Mouse (Mus musculus): ENCODE measurements around the gene Hnrnpul1.

The Hnrnpul1 gene

GRCm38 (mm10) chr7:25689603-25690021 lies 64.9 kb downstream of the Hnrnpul1 start:
- no peak for DNase-seq (ENCODE audit: extremely low spot score)

DNA sequence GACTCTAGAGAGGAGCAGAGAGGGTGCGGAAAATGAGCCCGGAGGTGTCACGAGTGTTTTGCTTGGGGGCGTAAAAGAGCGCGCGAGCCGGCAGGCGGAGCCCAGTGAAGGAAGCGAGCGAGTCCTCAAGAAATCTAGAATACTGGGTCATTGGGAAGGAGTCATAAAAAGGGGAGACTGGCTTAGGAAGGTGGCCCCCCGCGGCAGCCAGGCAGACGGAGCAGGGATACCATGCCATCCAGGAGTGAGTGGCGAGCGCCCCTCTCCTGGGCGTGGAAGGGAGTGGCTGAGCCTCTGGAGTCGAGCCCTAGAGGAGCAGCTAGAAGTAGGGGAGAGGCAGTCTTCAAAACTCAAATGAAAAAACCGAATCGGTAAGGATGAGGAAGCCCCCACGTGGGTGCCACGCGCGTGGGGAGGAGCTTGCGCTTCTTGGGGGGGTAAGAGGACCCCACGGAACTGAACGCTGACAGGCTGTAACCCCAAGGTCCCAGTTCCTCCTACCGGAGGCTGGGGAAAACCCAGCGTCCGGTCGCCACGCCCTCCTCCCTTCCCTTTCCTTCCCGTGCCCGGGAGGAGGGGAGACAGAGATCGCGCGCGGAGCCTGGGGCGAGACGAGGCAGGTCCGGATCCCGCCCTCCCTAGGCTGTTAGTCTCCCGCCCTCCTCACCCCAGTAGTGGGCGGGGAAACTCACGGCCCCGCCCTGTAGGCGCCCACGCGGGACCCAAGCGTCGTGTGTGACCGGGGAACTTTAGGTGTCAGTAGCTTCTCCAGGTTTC lies 65.6 kb downstream of the Hnrnpul1 start:
- DNase-seq (ENCODE audit: extremely low spot score) = peak; percentile 60

GRCm38 (mm10) chr7:25687811-25688401 lies 66.7 kb downstream of the Hnrnpul1 start:
- DNase-seq (ENCODE audit: extremely low spot score) = peak; percentile 40

GRCm38 (mm10) chr7:25686680-25687531 lies 67.7 kb downstream of the Hnrnpul1 start, which contains the start of gene Tgfb1:
Gene Tgfb1 (plus strand): TSS chr7:25687002.
- DNase-seq (ENCODE audit: extremely low spot score) = peak; percentile 80

- no peak for DNase-seq (ENCODE audit: extremely low spot score)
These were observed 68.6 kb downstream of the Hnrnpul1 start for GRCm38 (mm10) chr7:25685926-25686470.

DNA sequence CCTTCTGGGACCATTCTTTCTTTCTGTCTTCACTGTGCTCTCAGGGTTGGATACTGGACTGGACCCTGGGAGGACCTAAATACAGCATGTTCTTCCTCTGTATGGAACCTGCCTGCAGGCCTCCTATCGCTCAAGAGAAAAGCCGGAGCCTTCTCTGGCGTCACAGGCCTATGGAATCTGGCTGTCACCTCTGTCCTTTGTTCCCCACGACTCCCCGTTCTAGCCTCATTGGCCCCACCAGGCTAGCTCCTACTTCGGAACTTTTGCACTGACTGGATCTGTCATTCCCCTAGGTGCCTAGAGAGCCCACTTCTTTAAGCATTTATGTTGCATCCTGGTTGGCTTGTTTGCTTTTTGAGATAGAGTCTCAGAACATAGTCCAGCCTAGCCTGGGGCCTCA lies 69.9 kb downstream of the Hnrnpul1 start:
- DNase-seq (ENCODE audit: extremely low spot score) = no peak

DNA sequence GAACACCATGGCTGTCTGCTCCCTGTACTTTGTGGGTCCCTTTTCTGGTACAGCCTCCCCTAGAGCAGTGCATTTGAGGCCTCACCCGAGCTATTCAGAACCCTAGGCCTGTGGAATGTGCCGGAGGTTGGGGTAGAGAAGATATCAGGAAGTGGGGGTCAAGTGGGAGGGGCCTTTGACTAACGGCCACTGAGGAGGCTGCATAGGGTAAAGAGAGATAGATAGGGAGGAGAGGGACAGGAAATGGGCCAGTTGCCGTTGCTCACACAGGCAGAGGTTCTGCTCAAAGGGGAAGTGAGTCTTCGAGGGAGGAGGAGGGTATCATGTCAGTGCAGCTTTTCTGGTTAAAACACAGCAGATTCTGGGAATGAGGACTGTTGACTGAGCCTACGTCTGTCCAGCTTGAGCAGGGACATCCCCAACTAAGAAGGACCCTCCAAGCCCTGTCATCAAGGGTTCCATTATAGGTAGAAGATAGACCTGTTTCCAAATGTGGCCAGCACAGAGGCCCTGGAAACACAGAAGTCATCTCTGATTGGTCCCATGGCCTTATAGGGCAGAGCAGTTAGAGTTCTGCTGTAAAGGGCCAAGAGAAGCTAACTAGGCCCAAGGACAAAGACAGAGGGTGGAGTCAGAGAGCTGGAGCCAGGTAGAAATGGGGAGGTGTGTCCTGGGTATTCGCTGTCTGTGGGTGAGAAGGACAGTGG lies 70.9 kb downstream of the Hnrnpul1 start:
- no peak for DNase-seq (ENCODE audit: extremely low spot score)

GRCm38 (mm10) chr7:25681341-25682231 lies 73.0 kb downstream of the Hnrnpul1 start:
- no peak for DNase-seq (ENCODE audit: extremely low spot score)

GRCm38 (mm10) chr7:25680514-25681258 lies 73.9 kb downstream of the Hnrnpul1 start, which contains the start of gene B9d2:
Gene B9d2 (plus strand): TSS chr7:25680780.
- DNase-seq (ENCODE audit: extremely low spot score) = peak; percentile 97

GRCm38 (mm10) chr7:25679971-25680370 lies 74.6 kb downstream of the Hnrnpul1 start:
- DNase-seq (ENCODE audit: extremely low spot score) = no peak

- no peak for DNase-seq (ENCODE audit: extremely low spot score)
These were observed 77.5 kb downstream of the Hnrnpul1 start for GRCm38 (mm10) chr7:25677013-25677412.

- no peak for DNase-seq (ENCODE audit: extremely low spot score)
These were observed 78.3 kb downstream of the Hnrnpul1 start for GRCm38 (mm10) chr7:25676085-25676781.

DNA sequence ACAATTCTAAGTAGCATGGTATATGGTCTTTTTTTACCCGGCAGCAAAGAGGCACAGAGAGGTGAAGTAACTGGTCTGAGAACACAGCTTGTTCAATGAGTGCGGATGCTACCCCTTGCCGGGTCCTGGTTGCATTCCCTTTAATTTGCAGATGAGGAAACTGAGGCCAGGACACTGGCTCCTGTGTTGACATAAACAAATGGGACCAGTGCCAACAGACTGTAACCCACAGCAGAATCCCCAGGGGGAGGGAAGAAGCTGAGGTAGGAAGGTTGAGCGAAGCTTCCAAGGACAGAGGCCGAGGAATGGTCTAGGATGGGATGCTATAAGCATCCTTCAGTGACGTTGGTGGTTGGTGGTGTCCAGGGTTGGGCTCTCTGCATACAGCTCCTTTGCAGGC lies 79.2 kb downstream of the Hnrnpul1 start:
- DNase-seq (ENCODE audit: extremely low spot score) = no peak

- DNase-seq (ENCODE audit: extremely low spot score) = no peak
These were observed 79.7 kb downstream of the Hnrnpul1 start, which contains the start of gene Tmem91 for GRCm38 (mm10) chr7:25674719-25675300. Gene Tmem91 (minus strand): TSS chr7:25675166.

DNA sequence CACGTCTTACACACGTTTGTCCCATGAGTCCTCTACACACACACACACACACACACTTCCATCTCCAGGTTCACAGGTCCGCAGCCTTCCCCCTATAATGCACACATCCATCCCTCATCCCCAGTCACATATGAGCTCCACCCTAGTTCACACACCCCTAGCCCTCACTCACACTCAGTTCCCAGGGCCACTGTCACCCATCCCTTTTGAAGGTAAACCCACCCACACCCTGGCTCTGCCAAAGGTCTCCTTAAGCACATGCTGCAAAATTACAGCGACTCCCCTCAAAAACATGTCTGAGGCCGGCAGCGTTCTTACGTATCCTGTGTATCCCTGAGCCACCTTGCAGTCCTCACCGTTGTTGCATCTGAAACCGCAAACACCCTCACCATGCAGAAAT lies 80.3 kb downstream of the Hnrnpul1 start:
- DNase-seq (ENCODE audit: extremely low spot score) = no peak

DNA sequence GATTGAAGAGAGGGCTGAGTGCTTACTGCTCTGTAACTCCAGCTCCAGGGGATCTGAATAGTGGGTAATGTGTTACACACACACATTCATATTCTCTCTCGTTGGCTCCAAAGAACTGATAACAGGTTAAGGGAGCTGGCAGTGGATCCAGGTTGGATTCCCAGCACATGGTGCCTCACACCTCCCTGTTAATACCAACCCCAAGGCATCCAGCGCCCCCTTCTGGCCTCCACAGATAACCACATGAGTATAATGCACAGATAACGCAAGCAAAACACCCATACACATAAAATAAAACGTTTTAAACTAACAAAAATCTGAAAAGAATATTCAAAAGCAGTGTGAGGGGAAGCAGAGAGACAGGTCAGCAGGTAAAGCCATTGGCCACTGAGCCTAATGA lies 82.1 kb downstream of the Hnrnpul1 start:
- DNase-seq (ENCODE audit: extremely low spot score) = no peak

- no peak for DNase-seq (ENCODE audit: extremely low spot score)
These were observed 82.9 kb downstream of the Hnrnpul1 start for GRCm38 (mm10) chr7:25671686-25672085.
